Mouse (Mus musculus) 3134 (cell line): ENCODE measurements at regions not wholly inside any gene's neighbourhood (a gene's known extent, or its start where the extent isn't known, plus 50 kb on each side); places are given as distances from the start of the nearest gene placed in this dataset.

ENCODE experiments used
- DNase-seq: peaks from one replicate; pipeline ENCODE4 v3.0.0-alpha.2; 2011; ENCODE audit warnings: low spot score; ENCODE audit not compliant: insufficient read length; ENCODE audit errors: extremely low read depth

DNA sequence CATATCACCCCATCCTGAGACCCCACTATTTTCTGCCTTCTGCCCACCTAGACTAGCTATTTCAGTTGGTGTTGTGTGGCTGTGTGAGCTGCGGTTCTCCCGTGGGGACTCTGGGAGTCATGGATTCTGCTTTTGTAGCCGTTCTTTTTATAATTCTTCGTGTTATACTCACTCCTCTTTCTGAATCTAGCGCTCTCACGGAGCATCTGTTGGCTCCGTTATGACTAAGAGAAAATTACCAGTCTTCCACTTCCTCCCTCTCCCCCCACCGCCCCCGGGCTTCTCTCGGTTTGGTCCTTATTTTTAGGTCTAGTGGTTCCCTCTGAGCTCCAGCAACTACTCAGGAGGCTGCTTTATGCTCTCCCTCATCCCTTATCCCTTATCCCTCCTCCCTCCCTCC lies 85.6 kb downstream of the Diras2 start:
- no peak for DNase-seq

- DNase-seq = no peak
Observed at GRCm38 (mm10) chr13:52448902-52449301, 82.2 kb downstream of the Diras2 start.

- no peak for DNase-seq
Observed at GRCm38 (mm10) chr13:52451486-52451885, 79.6 kb downstream of the Diras2 start.

DNA sequence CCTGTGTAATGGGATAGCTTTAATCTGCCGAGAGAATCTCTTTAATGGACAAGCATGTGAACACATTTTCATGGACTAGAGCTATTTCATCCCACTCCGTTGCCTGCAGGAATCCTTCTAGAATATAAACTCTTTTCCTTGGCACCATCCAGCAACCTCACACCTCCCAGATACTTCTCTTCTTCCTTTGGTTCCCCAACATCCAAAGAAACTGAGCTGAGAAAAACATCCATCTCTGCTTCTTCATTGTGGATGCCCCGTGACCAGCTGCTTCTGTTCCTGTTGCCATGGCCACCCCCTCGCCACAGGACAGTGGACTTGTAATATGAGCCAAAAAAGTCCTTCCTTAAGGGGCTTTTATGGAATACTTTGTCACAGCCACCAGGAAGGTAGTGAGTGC lies 78.8 kb downstream of the Diras2 start:
- DNase-seq = no peak
